Comparison of ENCODE assay signal across 28 mouse cellular contexts in genomic region chr5:137524251-137524515, GRCm38 (mm10). TPM values are rescaled to one million over a fixed set of nuclear protein-coding genes. Genes with fewer than 3 reads are reported as not detected.
DNase-seq lines count a peak whose midpoint lies in the region; ATAC-seq lines count a peak whose summit lies in the region.
"Had no signal": no experiment of that assay in that cellular context is flagged by ENCODE, and none has a peak within 500 bp of the region (broad histone marks: within the 10 kb centered on the region; RNA-seq: fewer than 3 reads in every experiment).

No protein-coding gene starts in this region.

- H3K4me2 ChIP-seq in forebrain, embryonic 15.5 days (replicated peaks), result no peak overlapping the region
- H3K4me2 ChIP-seq in forebrain, embryonic 11.5 days (ENCODE audit: low read depth, low read length, severe bottlenecking), result no peak overlapping the region
- no peak overlapping the region for H3K4me2 ChIP-seq in hindbrain, embryonic 14.5 days (replicated peaks)
- H3K4me2 ChIP-seq in hindbrain, embryonic 11.5 days (replicated peaks; ENCODE audit: low read depth, low read length), result no peak overlapping the region
- H3K4me2 ChIP-seq: embryonic facial prominence, embryonic 12.5 days; heart, embryonic 15.5 days; kidney, embryonic 15.5 days; neural tube, embryonic 13.5 days; stomach, embryonic 15.5 days had no signal

- H3K36me3 ChIP-seq in forebrain, embryonic 15.5 days, result peaks cover 95% of the 10 kb centered on the region
- peaks cover 38% of the 10 kb centered on the region for H3K36me3 ChIP-seq in forebrain, embryonic 11.5 days (ENCODE audit: control insufficient read depth, insufficient read depth, low read length)
- H3K36me3 ChIP-seq in hindbrain, embryonic 14.5 days (replicated peaks; ENCODE audit: control insufficient read depth, insufficient read depth), result peaks cover 99% of the 10 kb centered on the region
- H3K36me3 ChIP-seq in hindbrain, embryonic 11.5 days (ENCODE audit: control insufficient read depth, insufficient read depth, low read length), result peaks cover 58% of the 10 kb centered on the region

- H3K4me3 ChIP-seq in forebrain, embryonic 15.5 days, result no peak overlapping the region
- no peak overlapping the region for H3K4me3 ChIP-seq in forebrain, embryonic 11.5 days (ENCODE audit: low read depth, low read length)
- no peak overlapping the region for H3K4me3 ChIP-seq in hindbrain, embryonic 14.5 days (replicated peaks; ENCODE audit: low read length)
- no peak overlapping the region for H3K4me3 ChIP-seq in hindbrain, embryonic 11.5 days (ENCODE audit: low read depth, low read length)
- H3K4me3 ChIP-seq: embryonic facial prominence, embryonic 12.5 days; erythroblast, embryonic 14.5 days; heart, adult 2 months; heart, embryonic 15.5 days; kidney, embryonic 15.5 days; left cerebral cortex, adult 2 months; neural tube, embryonic 13.5 days; stomach, embryonic 15.5 days had no signal

- no peaks in the 10 kb centered on the region for H3K27me3 ChIP-seq in forebrain, embryonic 15.5 days
- no peaks in the 10 kb centered on the region for H3K27me3 ChIP-seq in forebrain, embryonic 11.5 days (ENCODE audit: control insufficient read depth, insufficient read depth, low read length)
- H3K27me3 ChIP-seq in hindbrain, embryonic 14.5 days (ENCODE audit: control insufficient read depth, insufficient read depth, low read length), result no peaks in the 10 kb centered on the region
- no peaks in the 10 kb centered on the region for H3K27me3 ChIP-seq in hindbrain, embryonic 11.5 days (ENCODE audit: control insufficient read depth, insufficient read depth, low read length)
- H3K27me3 ChIP-seq: embryonic facial prominence, embryonic 12.5 days; heart, embryonic 15.5 days; kidney, embryonic 15.5 days; neural tube, embryonic 13.5 days; stomach, embryonic 15.5 days had no signal

- WGBS in forebrain, embryonic 15.5 days, result 85% methylated on average over 8 of the region's 8 CpGs
- 91% methylated on average over 8 of the region's 8 CpGs for WGBS in forebrain, embryonic 11.5 days
- 80% methylated on average over 8 of the region's 8 CpGs for WGBS in hindbrain, embryonic 14.5 days
- WGBS in hindbrain, embryonic 11.5 days, result 91% methylated on average over 8 of the region's 8 CpGs

- peak overlapping the region; percentile 37 for H3K27ac ChIP-seq in forebrain, embryonic 15.5 days (replicated peaks)
- H3K27ac ChIP-seq in forebrain, embryonic 11.5 days (ENCODE audit: low read depth, low read length), result no peak overlapping the region
- no peak overlapping the region for H3K27ac ChIP-seq in hindbrain, embryonic 14.5 days
- H3K27ac ChIP-seq in hindbrain, embryonic 11.5 days (ENCODE audit: low read depth, low read length), result no peak overlapping the region
- H3K27ac ChIP-seq: heart, adult 2 months; heart, embryonic 15.5 days; kidney, embryonic 15.5 days; left cerebral cortex, adult 2 months; macrophage; stomach, embryonic 15.5 days had no signal

- no peaks in the 10 kb centered on the region for H3K9me3 ChIP-seq in forebrain, embryonic 15.5 days
- H3K9me3 ChIP-seq in forebrain, embryonic 11.5 days (ENCODE audit: control insufficient read depth, low read length), result no peaks in the 10 kb centered on the region
- H3K9me3 ChIP-seq in hindbrain, embryonic 14.5 days (ENCODE audit: control insufficient read depth, low read length), result no peaks in the 10 kb centered on the region
- no peaks in the 10 kb centered on the region for H3K9me3 ChIP-seq in hindbrain, embryonic 11.5 days (ENCODE audit: control insufficient read depth, low read length)
- H3K9me3 ChIP-seq: embryonic facial prominence, embryonic 12.5 days; heart, embryonic 15.5 days; kidney, embryonic 15.5 days; neural tube, embryonic 13.5 days; stomach, embryonic 15.5 days had no signal

- H3K4me1 ChIP-seq in forebrain, embryonic 15.5 days, result peaks cover 14% of the 10 kb centered on the region
- H3K4me1 ChIP-seq in forebrain, embryonic 11.5 days (replicated peaks; ENCODE audit: control insufficient read depth, insufficient read depth, low read length), result peaks cover 4% of the 10 kb centered on the region
- H3K4me1 ChIP-seq in hindbrain, embryonic 14.5 days (replicated peaks; ENCODE audit: control insufficient read depth, insufficient read depth, low read length), result no peaks in the 10 kb centered on the region
- H3K4me1 ChIP-seq in hindbrain, embryonic 11.5 days (replicated peaks; ENCODE audit: control insufficient read depth, insufficient read depth, low read length), result peaks cover 5% of the 10 kb centered on the region; the same call in 1 of the 2 replicates
- H3K4me1 ChIP-seq: embryonic facial prominence, embryonic 12.5 days had no signal

- H3K9ac ChIP-seq in forebrain, embryonic 15.5 days (replicated peaks), result no peak overlapping the region
- no peak overlapping the region for H3K9ac ChIP-seq in forebrain, embryonic 11.5 days (ENCODE audit: low read length)
- H3K9ac ChIP-seq in hindbrain, embryonic 14.5 days, result no peak overlapping the region
- no peak overlapping the region for H3K9ac ChIP-seq in hindbrain, embryonic 11.5 days (ENCODE audit: low read depth, low read length)
- H3K9ac ChIP-seq: embryonic facial prominence, embryonic 12.5 days; heart, embryonic 15.5 days; kidney, embryonic 15.5 days; neural tube, embryonic 13.5 days; stomach, embryonic 15.5 days had no signal

- DNase-seq in cerebellum, adult 11-12 months, result peak; percentile 58
- DNase-seq in cerebellum, adult 8-10 months, result no peak
- no peak for DNase-seq in forebrain, embryonic 11.5 days (ENCODE audit: low spot score)
- peak; percentile 20 for DNase-seq in hindbrain, embryonic 14.5 days (ENCODE audit: low spot score)
- DNase-seq in hindbrain, embryonic 11.5 days (ENCODE audit: low spot score), result no peak
- DNase-seq in ovary, postnatal 36 days (ENCODE audit: low spot score), result peak; percentile 13
- DNase-seq in ovary, postnatal 10 days (ENCODE audit: low spot score), result no peak
- DNase-seq: adrenal gland, postnatal 25 days; cerebellum, adult 9-11 months; gastrocnemius, postnatal 10 days; heart, postnatal 36 days; kidney, adult 11 months; kidney, postnatal 4 days; layer of hippocampus, adult 9-11 months; liver; thymus, postnatal 36 days had no signal

- ATAC-seq in forebrain, embryonic 15.5 days (replicated peaks), result no peak
- no peak for ATAC-seq in forebrain, embryonic 11.5 days (replicated peaks; ENCODE audit: low FRiP score)
- no peak for ATAC-seq in hindbrain, embryonic 14.5 days (ENCODE audit: low FRiP score)
- no peak for ATAC-seq in hindbrain, embryonic 11.5 days (ENCODE audit: low FRiP score)

RNA-seq across cellular contexts. Expression of gene Gigyf1, which starts 5.8 kb away (rescaled TPM):
- 19.2 and 20.0 TPM in 2 replicates for polyA plus RNA-seq in forebrain, embryonic 15.5 days (2015; fragmentation: Nextera tagmentation; extraction: Ambion mirVana)
- polyA plus RNA-seq in forebrain, embryonic 11.5 days (2014; fragmentation: Nextera tagmentation; extraction: Ambion mirVana), result 14.0 and 14.9 TPM in 2 replicates
- 14.2 and 16.0 TPM in 2 replicates for polyA plus RNA-seq in hindbrain, embryonic 14.5 days (2014; fragmentation: Nextera tagmentation; extraction: Ambion mirVana)
- 10.6 and 15.4 TPM in 2 replicates for polyA plus RNA-seq in hindbrain, embryonic 11.5 days (2014; fragmentation: Nextera tagmentation; extraction: Ambion mirVana)

RNA-seq across cellular contexts. Expression of gene Epo, which starts 8.9 kb away (rescaled TPM):
- not detected in 2 replicates for polyA plus RNA-seq in forebrain, embryonic 15.5 days (2015; fragmentation: Nextera tagmentation; extraction: Ambion mirVana)
- polyA plus RNA-seq in forebrain, embryonic 11.5 days (2014; fragmentation: Nextera tagmentation; extraction: Ambion mirVana), result 0.40 and 0.84 TPM in 2 replicates
- not detected in 2 replicates for polyA plus RNA-seq in hindbrain, embryonic 14.5 days (2014; fragmentation: Nextera tagmentation; extraction: Ambion mirVana)
- 0.38 and 1.1 TPM in 2 replicates for polyA plus RNA-seq in hindbrain, embryonic 11.5 days (2014; fragmentation: Nextera tagmentation; extraction: Ambion mirVana)
- polyA plus RNA-seq: brain, embryonic 14.5 days; erythroblast, embryonic 14.5 days; frontal cortex, adult 2 months; heart, adult 2 months; heart, embryonic 15.5 days; macrophage; neural tube, embryonic 13.5 days; stomach, embryonic 15.5 days had no signal

RNA-seq across cellular contexts. Expression of gene Gnb2, which starts 9.1 kb away (rescaled TPM):
- polyA plus RNA-seq in forebrain, embryonic 15.5 days (2015; fragmentation: Nextera tagmentation; extraction: Ambion mirVana), result 535 and 578 TPM in 2 replicates
- 410 and 508 TPM in 2 replicates for polyA plus RNA-seq in forebrain, embryonic 11.5 days (2014; fragmentation: Nextera tagmentation; extraction: Ambion mirVana)
- polyA plus RNA-seq in hindbrain, embryonic 14.5 days (2014; fragmentation: Nextera tagmentation; extraction: Ambion mirVana), result 593 and 621 TPM in 2 replicates
- 475 and 483 TPM in 2 replicates for polyA plus RNA-seq in hindbrain, embryonic 11.5 days (2014; fragmentation: Nextera tagmentation; extraction: Ambion mirVana)

RNA-seq across cellular contexts. Expression of gene Pop7, which starts 21.9 kb away (rescaled TPM):
- 75.9 and 79.3 TPM in 2 replicates for polyA plus RNA-seq in forebrain, embryonic 15.5 days (2015; fragmentation: Nextera tagmentation; extraction: Ambion mirVana)
- polyA plus RNA-seq in forebrain, embryonic 11.5 days (2014; fragmentation: Nextera tagmentation; extraction: Ambion mirVana), result 55.9 and 62.4 TPM in 2 replicates
- 78.4 and 87.3 TPM in 2 replicates for polyA plus RNA-seq in hindbrain, embryonic 14.5 days (2014; fragmentation: Nextera tagmentation; extraction: Ambion mirVana)
- polyA plus RNA-seq in hindbrain, embryonic 11.5 days (2014; fragmentation: Nextera tagmentation; extraction: Ambion mirVana), result 55.2 and 60.6 TPM in 2 replicates

RNA-seq across cellular contexts. Expression of gene Actl6b, which starts 29.1 kb away (rescaled TPM):
- 250 and 259 TPM in 2 replicates for polyA plus RNA-seq in forebrain, embryonic 15.5 days (2015; fragmentation: Nextera tagmentation; extraction: Ambion mirVana)
- 20.5 and 22.8 TPM in 2 replicates for polyA plus RNA-seq in forebrain, embryonic 11.5 days (2014; fragmentation: Nextera tagmentation; extraction: Ambion mirVana)
- polyA plus RNA-seq in hindbrain, embryonic 14.5 days (2014; fragmentation: Nextera tagmentation; extraction: Ambion mirVana), result 195 and 204 TPM in 2 replicates
- polyA plus RNA-seq in hindbrain, embryonic 11.5 days (2014; fragmentation: Nextera tagmentation; extraction: Ambion mirVana), result 45.4 and 47.6 TPM in 2 replicates
- polyA plus RNA-seq: erythroblast, embryonic 14.5 days; heart, adult 2 months; macrophage had no signal

Comparison
In these comparisons a context has a peak if more than half of its experiments do, and no peak if none do; other contexts are left out.
1. DNase-seq: peak in cerebellum, adult 11-12 months (single experiment), hindbrain, embryonic 14.5 days (single experiment) and ovary, postnatal 36 days (single experiment); none in cerebellum, adult 8-10 months (single experiment), forebrain, embryonic 11.5 days (single experiment), hindbrain, embryonic 11.5 days (single experiment) and ovary, postnatal 10 days (single experiment).